15 mouse cellular contexts compared by ENCODE assay signal in genomic region chr2:138183722-138184121, GRCm38 (mm10).
"Had no signal": no experiment of that assay in that cellular context is flagged by ENCODE, and none has a peak within 500 bp of the region (broad histone marks: within the 10 kb centered on the region; RNA-seq: fewer than 3 reads in every experiment).

No protein-coding gene starts in this region.

- H3K4me3 ChIP-seq: layer of hippocampus, adult 2 months; limb, embryonic 10.5 days; liver, embryonic 15.5 days; midbrain, embryonic 10.5 days; midbrain, embryonic 15.5 days had no signal

- H3K9ac ChIP-seq: liver, embryonic 15.5 days; midbrain, embryonic 15.5 days had no signal

- H3K9me3 ChIP-seq: limb, embryonic 10.5 days; liver, embryonic 15.5 days; midbrain, embryonic 10.5 days; midbrain, embryonic 15.5 days had no signal

- H3K4me1 ChIP-seq: limb, embryonic 10.5 days; liver, embryonic 15.5 days; midbrain, embryonic 15.5 days had no signal

- H3K36me3 ChIP-seq: limb, embryonic 10.5 days; liver, embryonic 15.5 days; midbrain, embryonic 10.5 days; midbrain, embryonic 15.5 days had no signal

- H3K27ac ChIP-seq: layer of hippocampus, adult 2 months; limb, embryonic 10.5 days; liver, embryonic 15.5 days; midbrain, embryonic 10.5 days; midbrain, embryonic 15.5 days; stomach, postnatal 0 days had no signal

- H3K4me2 ChIP-seq: liver, embryonic 11.5 days; liver, embryonic 15.5 days; midbrain, embryonic 15.5 days had no signal

- H3K27me3 ChIP-seq: liver, embryonic 15.5 days; midbrain, embryonic 15.5 days had no signal

- ATAC-seq: lung, postnatal 0 days; midbrain, embryonic 15.5 days had no signal

- DNase-seq: kidney, postnatal 10 days; kidney, postnatal 4 days; lung, adult 2 months; lung, postnatal 36 days; right cerebral cortex, adult 18-20 months; right cerebral cortex, postnatal 25 days; thymus, postnatal 4 days had no signal
